Mouse (Mus musculus) liver, embryonic 11.5 days (tissue): Measurements from ENCODE around the gene Spata20. TPM values are rescaled to one million over a fixed set of nuclear protein-coding genes. Genes with fewer than 3 reads are reported as not detected.

Experiments
- ATAC-seq: fragments of 200-750 bp; cut with Nextera tagmentation; replicated peaks from 2 replicates; pipeline ENCODE4 v1.8.0; 2017; ENCODE audit warnings: moderate number of reproducible peaks, mild to moderate bottlenecking, moderate TSS enrichment, moderate library complexity; ENCODE audit not compliant: low FRiP score
- DNase-seq: peaks from one replicate; pipeline ENCODE4 v3.0.0-alpha.2; 2017; ENCODE audit warnings: low spot score
- H3K27ac ChIP-seq: fragments of 300-500 bp; sonication (generic); 2 replicates; pipeline ENCODE4 v1.5.1; 2014; ENCODE audit warnings: mild to moderate bottlenecking, low read depth, low read length, control low read depth
- H3K27me3 ChIP-seq: fragments of 300-500 bp; sonication (generic); replicated peaks from 2 replicates; pipeline ENCODE4 v1.6.1; 2014; ENCODE audit warnings: low read length, mixed read lengths; ENCODE audit not compliant: control insufficient read depth, insufficient read depth
- H3K36me3 ChIP-seq: fragments of 300-500 bp; sonication (generic); 2 replicates; pipeline ENCODE4 v1.6.1; 2014; ENCODE audit warnings: mild to moderate bottlenecking, low read length, moderate library complexity, mixed read lengths; ENCODE audit not compliant: control insufficient read depth, insufficient read depth
- H3K4me1 ChIP-seq: fragments of 300-500 bp; sonication (generic); replicated peaks from 2 replicates; pipeline ENCODE4 v1.6.1; 2014; ENCODE audit warnings: low read length, mixed read lengths; ENCODE audit not compliant: control insufficient read depth, insufficient read depth
- H3K4me2 ChIP-seq: fragments of 300-500 bp; sonication (generic); 2 replicates; pipeline ENCODE4 v1.6.1; 2014; ENCODE audit warnings: mild to moderate bottlenecking, control low read depth, moderate library complexity
- H3K4me3 ChIP-seq: fragments of 300-500 bp; sonication (generic); 2 replicates; pipeline ENCODE4 v1.5.1; 2014; ENCODE audit warnings: low read depth, low read length, control low read depth
- H3K9ac ChIP-seq: fragments of 300-500 bp; sonication (generic); 2 replicates; pipeline ENCODE4 v1.6.1; 2014; ENCODE audit warnings: low read depth, low read length, control low read depth
- H3K9me3 ChIP-seq: fragments of 300-500 bp; sonication (generic); 2 replicates; pipeline ENCODE4 v1.6.1; 2016; ENCODE audit warnings: low read length, inconsistent platforms, mixed read lengths; ENCODE audit not compliant: control insufficient read depth
- WGBS: fragments of 180-500 bp; shearing (Covaris S2); extraction: QIAGEN DNeasy Blood & Tissue Kit; methylation state at CpG from one replicate; pipeline ENCODE4 v1.1.7; 2014; 5-methylcytosine and 5-hydroxymethylcytosine counted together
- polyA plus RNA-seq: library from polyadenylated mRNA; unstranded; fragments of >200 nt; fragmentation: Nextera tagmentation; extraction: Ambion mirVana; gene quantifications from 2 replicates; pipeline ENCODE4 v1.2.1, GENCODE M21; 2014

Spata20 gene
- polyA plus RNA-seq, 1 experiment from 2014 or later = not detected

DNA sequence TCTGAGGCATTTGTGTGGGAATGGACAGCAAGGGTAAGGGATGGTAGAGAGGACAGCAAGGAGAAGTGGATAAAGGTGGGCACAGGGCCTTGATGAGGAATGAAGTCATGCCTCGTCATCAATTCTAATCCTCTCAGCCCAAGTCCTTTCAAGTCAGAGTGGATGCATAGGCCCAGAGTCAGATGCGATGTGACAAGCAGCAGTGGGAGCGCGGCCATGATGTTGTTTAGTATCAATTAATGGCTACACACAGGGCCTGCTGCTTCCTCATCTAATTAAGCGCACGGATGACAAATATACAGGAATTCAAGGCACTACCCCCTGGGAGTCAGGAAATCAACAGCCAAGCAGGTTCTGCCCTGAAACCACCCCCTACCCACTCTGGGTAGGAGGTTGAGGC is 45.6 kb downstream of the Spata20 start:
- no peak for ATAC-seq
- H3K27ac ChIP-seq = no peak overlapping the region
- H3K4me2 ChIP-seq = no peak overlapping the region
- H3K4me1 ChIP-seq = no peaks in the 10 kb centered on the region
- no peaks in the 10 kb centered on the region for H3K9me3 ChIP-seq
- H3K27me3 ChIP-seq = 0 out of 2 replicates have a peak, but pooled peaks cover 6% of the 10 kb centered on the region
- WGBS = 89% methylated on average over 6 of the region's 6 CpGs
- no peak for DNase-seq
- H3K36me3 ChIP-seq = no peaks in the 10 kb centered on the region
- no peak overlapping the region for H3K4me3 ChIP-seq
- no peak overlapping the region for H3K9ac ChIP-seq

DNA sequence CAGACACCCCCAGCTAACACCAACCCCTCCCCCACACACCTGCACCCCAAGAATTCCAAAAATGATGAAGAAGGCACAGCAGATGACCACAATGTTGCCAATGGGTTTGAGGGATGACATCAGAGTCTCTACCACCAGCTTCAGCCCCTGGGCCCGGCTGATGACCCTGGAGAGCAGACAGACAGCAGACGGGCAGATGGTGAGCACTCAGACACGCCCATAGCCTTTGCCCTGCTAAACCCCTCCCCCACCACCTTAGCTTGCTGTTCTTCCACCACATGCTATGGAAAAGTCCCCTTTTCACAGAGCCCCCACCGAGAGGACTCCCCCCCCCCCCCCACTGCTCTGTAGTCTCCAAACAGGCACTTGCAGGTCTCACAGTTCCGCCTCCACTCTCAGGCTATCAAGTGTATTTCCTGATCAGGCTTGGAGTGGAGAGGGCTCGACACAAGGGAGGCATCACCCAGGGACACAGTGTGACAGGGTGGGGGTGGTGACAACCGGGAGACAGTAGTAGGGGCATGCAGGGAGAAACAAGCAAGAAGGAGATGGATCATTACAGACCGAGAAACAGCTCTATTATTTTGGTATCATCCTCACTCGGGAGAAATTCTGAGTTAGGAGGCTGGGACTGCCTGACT is 56.8 kb downstream of the Spata20 start:
- no peak overlapping the region for H3K27ac ChIP-seq

More for the DNA sequence above, 56.8 kb downstream of the Spata20 start:
- Histone ChIP-seq H3K4me1 (peaks cover 11% of the 10 kb centered on the region; the same call in 1 of the 2 replicates), H3K9me3 (no peaks in the 10 kb centered on the region), H3K36me3 (no peaks in the 10 kb centered on the region), H3K9ac (no peak overlapping the region), H3K4me3 (no peak overlapping the region), H3K4me2 (no peak overlapping the region), H3K27me3 (peaks cover 57% of the 10 kb centered on the region)
- ATAC-seq = no peak
- 26% methylated on average over 9 of the region's 9 CpGs for WGBS
- DNase-seq = no peak

Other genes starting within 250 kb of the Spata20 start
- gene Wfikkn2, start 240.2 kb downstream of the Spata20 start, polyA plus RNA-seq = 0.36 and 0.38 TPM in 2 replicates
- 0.40 TPM in 1 of 2 replicates, not detected in the other for gene Gm21885, start 204.3 kb downstream of the Spata20 start, polyA plus RNA-seq
- gene Luc7l3, start 164.2 kb downstream of the Spata20 start, polyA plus RNA-seq = 90.6 and 97.6 TPM in 2 replicates
- 12.7 and 13.2 TPM in 2 replicates for gene Ankrd40, start 158.2 kb downstream of the Spata20 start, polyA plus RNA-seq
- 3.2 and 6.0 TPM in 2 replicates for gene Abcc3, start 93.2 kb downstream of the Spata20 start, polyA plus RNA-seq
- 2.7 and 4.7 TPM in 2 replicates for gene Cacna1g, start 12.0 kb downstream of the Spata20 start, polyA plus RNA-seq
- 0.84 and 0.91 TPM in 2 replicates for gene Epn3, start 13.8 kb upstream of the Spata20 start, polyA plus RNA-seq
- 0.84 and 1.1 TPM in 2 replicates for gene Mycbpap, start 35.6 kb upstream of the Spata20 start, polyA plus RNA-seq
- gene Rsad1, start 63.1 kb upstream of the Spata20 start, polyA plus RNA-seq = 3.9 and 4.1 TPM in 2 replicates
- gene Chad, start 78.9 kb upstream of the Spata20 start, polyA plus RNA-seq = 0.16 and 0.25 TPM in 2 replicates
- 2.6 and 3.1 TPM in 2 replicates for gene Acsf2, start 115.7 kb upstream of the Spata20 start, polyA plus RNA-seq
- gene Lrrc59, start 143.6 kb upstream of the Spata20 start, polyA plus RNA-seq = 224 and 246 TPM in 2 replicates
- 127 and 132 TPM in 2 replicates for gene Mrpl27, start 167.6 kb upstream of the Spata20 start, polyA plus RNA-seq
- 35.5 and 40.5 TPM in 2 replicates for gene Eme1, start 167.8 kb upstream of the Spata20 start, polyA plus RNA-seq
- 8.8 and 10.5 TPM in 2 replicates for gene Xylt2, start 191.3 kb upstream of the Spata20 start, polyA plus RNA-seq
- gene Gm11541, start 218.3 kb upstream of the Spata20 start, polyA plus RNA-seq = 0.10 TPM in 1 of 2 replicates, not detected in the other